Mouse (Mus musculus) effector memory CD4-positive, alpha-beta T cell, adult 5 months (primary cell): ENCODE measurements around the gene Olfr1451. TPM values are rescaled to one million over a fixed set of nuclear protein-coding genes. Genes with fewer than 3 reads are reported as not detected.

Source experiments
- polyA plus RNA-seq: library from polyadenylated mRNA; unstranded; fragments of 100-300 nt; shearing (Covaris generic); gene quantifications from one replicate; pipeline ENCODE4 v1.2.1, GENCODE M21; 2017

Gene Olfr1451
- polyA plus RNA-seq, result not detected

DNA sequence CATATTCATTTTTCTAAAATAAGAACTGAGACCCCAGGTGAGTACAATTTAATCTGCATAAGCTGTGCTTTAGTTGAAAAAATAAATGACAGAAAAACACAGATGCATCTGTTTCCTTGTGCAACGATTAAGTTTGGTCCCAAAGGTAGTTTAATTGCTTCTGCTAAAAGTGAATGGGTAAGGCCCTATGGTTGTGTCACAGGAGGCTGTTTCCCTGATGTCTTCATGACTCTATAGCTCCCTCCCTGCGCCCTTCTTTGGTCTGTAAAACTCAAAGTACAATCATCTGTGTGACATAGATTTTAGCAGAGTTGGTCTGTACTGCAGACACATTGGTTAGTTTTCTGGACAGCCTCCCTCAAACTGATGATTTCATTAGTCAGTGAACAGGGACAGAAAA, at the start of gene Olfr1451:
Gene Olfr1451 (plus strand): TSS at position 301 of the 400 bp plus-strand sequence.

DNA sequence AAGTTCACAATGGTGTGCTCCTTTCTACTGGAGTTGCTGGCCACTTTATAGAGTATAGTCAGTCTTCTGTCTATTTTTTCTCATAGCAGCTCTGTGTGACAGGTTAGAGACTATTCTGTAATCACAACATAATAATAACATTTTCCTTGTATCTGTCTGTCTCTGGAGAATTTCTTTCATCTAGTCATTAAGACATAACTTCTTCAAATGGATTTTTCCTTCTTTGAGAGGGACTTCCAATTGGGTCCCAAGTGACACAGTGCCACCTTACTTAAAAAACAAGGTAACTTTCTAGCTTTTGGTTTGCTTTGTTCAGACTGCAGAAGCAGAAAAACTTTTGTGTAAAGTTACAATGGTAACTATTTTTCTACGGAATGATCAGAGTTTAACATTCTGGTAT, 44.9 kb upstream of the Olfr1451 start, which contains the start of gene Olfr1450:
Gene Olfr1450 (plus strand): TSS at position 301 of the 400 bp plus-strand sequence.

DNA sequence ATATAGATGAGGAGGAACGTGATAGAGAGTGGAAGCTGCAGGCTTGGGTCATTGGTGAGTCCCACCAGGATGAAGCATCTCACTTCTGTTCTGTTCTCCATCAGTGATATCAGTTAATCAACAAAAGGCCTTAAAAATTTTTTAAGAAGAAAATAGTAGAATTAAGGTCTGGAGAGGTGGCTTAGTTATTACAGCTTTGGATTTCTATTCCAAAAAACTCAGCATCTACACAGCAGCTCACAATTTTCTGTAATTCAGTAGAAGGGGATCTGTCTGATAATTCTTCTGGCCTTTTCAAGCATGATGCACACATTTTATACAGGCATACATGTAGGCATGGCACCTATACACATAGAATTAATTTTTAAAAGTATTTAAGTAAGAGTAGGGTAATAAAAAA, 33.4 kb downstream of the Olfr1451 start, which contains the start of gene Olfr1453:
Gene Olfr1453 (minus strand): TSS at position 101 of the 400 bp plus-strand sequence.

Other genes with a start within 250 kb of the Olfr1451 start
- not detected for gene Cntf, start 229.4 kb upstream of the Olfr1451 start, polyA plus RNA-seq
- 21.1 TPM for gene Zfp91, start 198.9 kb upstream of the Olfr1451 start, polyA plus RNA-seq
- gene Lpxn, start 198.8 kb upstream of the Olfr1451 start, polyA plus RNA-seq, result 348 TPM
- gene Gm5244, start 148.3 kb upstream of the Olfr1451 start, polyA plus RNA-seq, result not detected
- not detected for gene Olfr1444, start 137.7 kb upstream of the Olfr1451 start, polyA plus RNA-seq
- not detected for gene Olfr1445, start 111.2 kb upstream of the Olfr1451 start, polyA plus RNA-seq
- gene Olfr1446, start 101.5 kb upstream of the Olfr1451 start, polyA plus RNA-seq, result not detected
- gene Olfr1447, start 91.3 kb upstream of the Olfr1451 start, polyA plus RNA-seq, result not detected
- gene Olfr1448, start 70.6 kb upstream of the Olfr1451 start, polyA plus RNA-seq, result not detected
- gene Olfr1449, start 64.2 kb upstream of the Olfr1451 start, polyA plus RNA-seq, result not detected
- not detected for gene Olfr1450, start 44.8 kb upstream of the Olfr1451 start, polyA plus RNA-seq
- not detected for gene Olfr1453, start 33.3 kb downstream of the Olfr1451 start, polyA plus RNA-seq
- not detected for gene Olfr1454, start 65.6 kb downstream of the Olfr1451 start, polyA plus RNA-seq
- 0.15 TPM for gene Olfr1457, start 102.9 kb downstream of the Olfr1451 start, polyA plus RNA-seq
- gene Olfr1458, start 111.8 kb downstream of the Olfr1451 start, polyA plus RNA-seq, result not detected
- not detected for gene Olfr1459, start 154.5 kb downstream of the Olfr1451 start, polyA plus RNA-seq
- not detected for gene Olfr1461, start 168.0 kb downstream of the Olfr1451 start, polyA plus RNA-seq
- gene Olfr1462, start 190.7 kb downstream of the Olfr1451 start, polyA plus RNA-seq, result not detected
- gene Olfr1463, start 236.3 kb downstream of the Olfr1451 start, polyA plus RNA-seq, result not detected